Mouse (Mus musculus): ENCODE data around the gene Gm38392.

The Gm38392 gene

DNA sequence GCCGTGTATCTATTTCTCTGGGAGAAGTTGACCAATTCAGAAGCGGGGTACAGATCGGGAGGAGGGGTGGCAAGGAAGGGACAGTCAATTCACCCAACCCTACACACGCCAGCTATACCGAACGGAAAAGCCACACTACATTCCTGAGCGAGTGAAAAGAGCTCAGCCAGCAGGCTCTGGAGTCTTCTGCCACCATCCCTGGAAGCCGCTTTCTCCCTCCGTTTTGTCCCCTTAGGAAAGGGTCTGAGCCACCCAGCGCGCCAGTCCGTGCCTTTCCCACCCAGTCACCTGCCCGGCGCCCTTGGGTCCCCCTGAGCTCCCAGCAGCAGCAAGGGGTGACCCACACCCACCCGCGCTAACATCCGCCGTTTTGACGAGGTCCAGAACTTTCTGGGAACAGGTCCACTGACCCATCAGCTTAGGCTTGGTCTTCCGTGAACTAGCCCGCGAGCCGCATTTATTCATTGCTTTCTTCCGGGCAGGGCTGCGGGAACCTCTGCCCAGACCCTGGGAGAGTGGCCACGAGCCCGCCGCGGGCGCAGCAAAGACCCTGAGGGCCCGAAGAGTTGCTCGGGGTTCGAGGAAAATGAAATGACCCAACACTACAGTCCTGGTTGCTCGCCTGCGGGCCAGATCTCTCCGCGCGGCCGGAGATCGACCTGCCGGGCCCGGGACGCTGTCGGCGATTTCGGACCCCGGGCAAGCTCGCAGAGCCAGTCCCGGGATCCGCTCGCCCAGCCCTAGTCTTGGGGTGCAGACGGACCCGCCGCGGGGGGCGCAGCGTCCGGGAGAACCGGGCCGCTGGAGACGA, 86.6 kb downstream of the Gm38392 start:
- no peak for DNase-seq (ENCODE audit: low read depth, low spot score)

DNA sequence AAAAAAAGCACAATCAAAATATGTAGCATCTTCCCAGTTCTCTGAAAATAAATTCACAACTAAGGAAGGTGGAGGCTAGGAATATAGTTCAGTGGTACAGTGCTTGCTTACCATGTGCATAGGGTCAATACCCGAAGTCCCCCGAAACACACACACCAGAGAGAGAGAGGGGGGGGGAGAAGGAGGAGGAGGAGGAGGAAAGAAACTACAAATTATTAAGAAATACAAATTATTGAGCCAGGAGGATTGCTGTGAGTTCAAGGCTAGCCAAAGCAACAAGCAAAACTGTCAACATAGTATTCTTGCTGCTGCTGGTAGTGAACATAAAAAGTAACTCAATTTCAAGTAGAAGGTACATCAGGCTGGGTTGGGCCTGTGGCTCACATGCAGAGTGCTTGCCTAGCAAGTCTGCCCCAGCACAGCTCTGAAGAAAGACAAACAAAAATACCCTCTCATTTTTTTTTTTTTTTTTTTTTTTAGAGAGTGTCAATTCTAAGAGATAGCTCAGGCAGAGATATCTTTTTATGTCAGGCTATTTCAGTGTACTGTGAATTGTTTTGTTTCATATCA, 87.4 kb downstream of the Gm38392 start:
- DNase-seq (ENCODE audit: low read depth, low spot score), result no peak

GRCm38 (mm10) chr3:88198505-88199020, 88.4 kb downstream of the Gm38392 start:
- DNase-seq (ENCODE audit: low read depth, low spot score), result no peak

DNA sequence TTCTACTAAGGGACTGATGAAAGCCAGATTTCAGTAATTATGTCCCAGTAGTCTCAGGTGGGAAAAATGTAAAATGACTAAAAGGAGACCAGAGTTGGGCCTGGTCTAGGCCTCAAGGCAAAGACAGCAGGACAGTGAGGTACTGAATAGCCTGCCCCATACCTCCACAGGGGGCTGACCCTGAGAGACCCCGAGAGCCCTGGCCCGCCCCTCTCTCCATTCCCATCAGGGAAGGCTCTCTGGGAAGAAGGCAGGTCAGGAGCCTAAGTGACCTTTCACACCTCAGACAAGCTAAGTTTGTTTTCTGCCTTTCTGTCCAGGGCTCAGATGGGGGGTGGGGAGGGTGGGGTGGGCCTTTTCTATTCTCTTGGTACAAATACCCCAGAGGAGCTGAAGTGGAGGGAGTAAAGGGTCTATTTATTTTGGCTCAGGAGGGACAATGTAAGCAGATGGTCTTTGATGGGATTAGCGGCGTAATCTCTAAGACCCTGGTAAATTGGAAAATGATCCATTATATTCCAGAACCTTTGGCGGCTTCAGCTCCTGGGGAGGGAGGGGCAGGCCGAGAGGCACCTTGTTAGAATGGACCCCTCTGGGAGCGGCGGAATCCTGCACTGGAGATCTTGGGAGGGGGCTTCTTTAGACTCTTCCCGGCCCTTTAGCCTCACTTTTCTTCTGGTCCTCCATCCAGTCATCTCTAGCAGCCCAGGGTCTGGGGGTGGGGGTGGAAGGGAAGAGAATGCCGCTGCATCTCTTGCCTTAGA, 89.1 kb downstream of the Gm38392 start:
- no peak for DNase-seq (ENCODE audit: low read depth, low spot score)

Measured in retina, adult 2 months (tissue).